Mouse (Mus musculus) forebrain, postnatal 0 days (tissue): ENCODE data around the gene Ntn1. TPM values are rescaled to one million over a fixed set of nuclear protein-coding genes. Genes with fewer than 3 reads are reported as not detected.

Source experiments
- ATAC-seq: fragments of 200-750 bp; cut with Nextera tagmentation; 2 replicates; pipeline ENCODE4 v1.8.0; 2017; ENCODE audit warnings: mild to moderate bottlenecking, moderate library complexity
- DNase-seq: peaks from one replicate; pipeline ENCODE4 v3.0.0-alpha.2; 2015
- H3K27ac ChIP-seq: fragments of 300-500 bp; sonication (generic); 2 replicates; pipeline ENCODE4 v1.5.1; 2014; ENCODE audit warnings: low read depth, mild to moderate bottlenecking, antibody characterized with exemption, low read length, moderate library complexity, mixed read lengths
- H3K27me3 ChIP-seq: fragments of 300-500 bp; sonication (generic); 2 replicates; pipeline ENCODE4 v1.6.1; 2014; ENCODE audit warnings: mild to moderate bottlenecking, low read length, mixed read lengths; ENCODE audit not compliant: insufficient read depth
- H3K36me3 ChIP-seq: fragments of 300-500 bp; sonication (generic); 2 replicates; pipeline ENCODE4 v1.6.1; 2014; ENCODE audit warnings: mild to moderate bottlenecking, moderate library complexity; ENCODE audit not compliant: insufficient read depth
- H3K4me1 ChIP-seq: fragments of 300-500 bp; sonication (generic); 2 replicates; pipeline ENCODE4 v1.6.1; 2014; ENCODE audit warnings: antibody characterized with exemption; ENCODE audit not compliant: insufficient read depth
- H3K4me2 ChIP-seq: fragments of 300-500 bp; sonication (generic); 2 replicates; pipeline ENCODE4 v1.6.1; 2014; ENCODE audit warnings: low read depth, mild to moderate bottlenecking, moderate library complexity
- H3K4me3 ChIP-seq: fragments of 300-500 bp; sonication (generic); 2 replicates; pipeline ENCODE4 v1.5.1; 2014; ENCODE audit warnings: low read depth, low read length, mixed read lengths
- H3K9ac ChIP-seq: fragments of 300-500 bp; sonication (generic); 2 replicates; pipeline ENCODE4 v1.6.1; 2014; ENCODE audit warnings: mild to moderate bottlenecking
- H3K9me3 ChIP-seq: fragments of 300-500 bp; sonication (generic); 2 replicates; pipeline ENCODE4 v1.6.1; 2016; ENCODE audit warnings: low read length
- CTCF ChIP-seq: sonication (generic); IDR thresholded peaks from 2 replicates; pipeline ENCODE4 v1.5.1; 2016; ENCODE audit warnings: antibody characterized with exemption, control low read depth, low read depth
- WGBS: fragments of 180-500 bp; shearing (Covaris S2); extraction: QIAGEN DNeasy Blood & Tissue Kit; methylation state at CpG from one replicate; pipeline ENCODE4 v1.1.7; 2014; 5-methylcytosine and 5-hydroxymethylcytosine counted together
- polyA plus RNA-seq: library from polyadenylated mRNA; unstranded; fragments of >200 nt; fragmentation: Nextera tagmentation; extraction: Ambion mirVana; gene quantifications from 2 replicates; pipeline ENCODE4 v1.2.1, GENCODE M21; 2015
- total RNA-seq: library from RNA; depleted of rRNA; stranded (reverse); fragments of >200 nt; gene quantifications from 2 replicates; pipeline ENCODE4 v1.2.3, GENCODE M21; 2014

Gene Ntn1
- total and polyA plus RNA-seq, 2 experiments from 2014 or later, result 6.0 to 35.5 TPM

GRCm38 (mm10) chr11:68211924-68212578 is 188.6 kb downstream of the Ntn1 start:
- H3K27ac ChIP-seq, result no peak overlapping the region
- no peaks in the 10 kb centered on the region for H3K27me3 ChIP-seq
- H3K4me2 ChIP-seq, result no peak overlapping the region
- no peaks in the 10 kb centered on the region for H3K36me3 ChIP-seq
- no peaks in the 10 kb centered on the region for H3K9me3 ChIP-seq
- TF ChIP-seq CTCF, result peak; percentile 57
- H3K9ac ChIP-seq, result no peak overlapping the region
- H3K4me3 ChIP-seq, result no peak overlapping the region
- 62% methylated on average over 8 of the region's 8 CpGs for WGBS
- no peak for ATAC-seq
- peaks cover 17% of the 10 kb centered on the region; the same call in 1 of the 2 replicates for H3K4me1 ChIP-seq
- DNase-seq, result no peak

DNA sequence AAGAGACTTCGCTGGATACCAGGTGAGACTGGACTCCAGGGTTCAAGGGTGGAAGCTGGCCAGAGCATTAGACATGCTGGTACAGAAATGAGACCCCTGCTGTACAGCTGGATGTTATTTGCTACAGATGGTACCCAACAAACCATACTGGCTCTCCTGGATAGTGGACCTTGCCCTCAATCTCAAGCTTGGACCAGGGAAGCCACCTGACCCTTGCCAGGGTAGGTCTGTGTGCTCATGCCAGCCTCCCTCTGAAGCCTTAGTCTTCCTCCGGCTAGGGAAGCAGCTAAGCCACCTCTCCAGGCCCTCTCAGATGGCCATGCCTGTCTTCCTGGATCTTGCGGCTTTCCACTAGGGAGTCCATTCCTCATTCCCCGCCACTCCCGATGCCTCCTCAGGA is 189.9 kb downstream of the Ntn1 start:
- no peak overlapping the region for H3K4me3 ChIP-seq
- H3K27ac ChIP-seq, result no peak overlapping the region
- no peaks in the 10 kb centered on the region for H3K27me3 ChIP-seq
- no peaks in the 10 kb centered on the region for H3K9me3 ChIP-seq
- H3K9ac ChIP-seq, result no peak overlapping the region
- ATAC-seq, result no peak
- TF ChIP-seq CTCF, result no peak
- no peak for DNase-seq
- H3K4me1 ChIP-seq, result peaks cover 12% of the 10 kb centered on the region; the same call in 1 of the 2 replicates
- H3K36me3 ChIP-seq, result no peaks in the 10 kb centered on the region
- no peak overlapping the region for H3K4me2 ChIP-seq
- 96% methylated on average over 5 of the region's 5 CpGs for WGBS

DNA sequence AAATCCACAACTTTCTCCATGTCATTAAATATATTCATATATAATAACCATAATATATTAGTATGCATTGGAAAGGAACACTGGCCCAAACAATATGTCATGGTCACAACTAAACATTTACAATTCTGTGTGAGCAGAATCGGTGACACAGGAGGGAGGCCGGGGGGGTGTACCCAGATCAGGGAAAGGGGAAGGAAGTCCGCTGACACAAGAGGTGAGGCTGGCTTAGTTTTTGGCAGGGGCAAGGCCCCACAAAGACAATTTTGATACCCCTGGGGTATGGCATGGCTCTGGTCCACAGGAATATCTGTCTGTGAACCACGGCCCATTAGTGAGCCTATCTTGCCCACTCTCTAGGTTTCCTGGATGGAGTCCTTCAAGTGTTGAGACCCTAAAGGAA is 191.1 kb downstream of the Ntn1 start:
- DNase-seq (no peak), ATAC-seq (no peak)
- 0 out of 2 replicates have a peak, but pooled peaks cover under 1% of the 10 kb centered on the region for H3K4me1 ChIP-seq
- TF ChIP-seq CTCF, result no peak
- H3K36me3 ChIP-seq, result no peaks in the 10 kb centered on the region
- H3K9ac ChIP-seq, result no peak overlapping the region
- no peaks in the 10 kb centered on the region for H3K27me3 ChIP-seq
- no peak overlapping the region for H3K4me3 ChIP-seq
- H3K4me2 ChIP-seq, result no peak overlapping the region
- H3K9me3 ChIP-seq, result no peaks in the 10 kb centered on the region
- H3K27ac ChIP-seq, result no peak overlapping the region
- WGBS, result 94% methylated on average over 4 of the region's 4 CpGs

- H3K4me2 ChIP-seq, result no peak overlapping the region
- no peaks in the 10 kb centered on the region for H3K27me3 ChIP-seq
- no peak for TF ChIP-seq CTCF
- H3K9ac ChIP-seq, result no peak overlapping the region
- DNase-seq, result no peak
- H3K36me3 ChIP-seq, result no peaks in the 10 kb centered on the region
- H3K4me3 ChIP-seq, result no peak overlapping the region
- no peak; the same call in 1 of the 2 replicates for ATAC-seq
- no peak overlapping the region for H3K27ac ChIP-seq
- no peaks in the 10 kb centered on the region for H3K4me1 ChIP-seq
- 59% methylated on average over 1 of the region's 1 CpGs for WGBS
- H3K9me3 ChIP-seq, result no peaks in the 10 kb centered on the region
Observed at GRCm38 (mm10) chr11:68208582-68208981, 192.0 kb downstream of the Ntn1 start.

DNA sequence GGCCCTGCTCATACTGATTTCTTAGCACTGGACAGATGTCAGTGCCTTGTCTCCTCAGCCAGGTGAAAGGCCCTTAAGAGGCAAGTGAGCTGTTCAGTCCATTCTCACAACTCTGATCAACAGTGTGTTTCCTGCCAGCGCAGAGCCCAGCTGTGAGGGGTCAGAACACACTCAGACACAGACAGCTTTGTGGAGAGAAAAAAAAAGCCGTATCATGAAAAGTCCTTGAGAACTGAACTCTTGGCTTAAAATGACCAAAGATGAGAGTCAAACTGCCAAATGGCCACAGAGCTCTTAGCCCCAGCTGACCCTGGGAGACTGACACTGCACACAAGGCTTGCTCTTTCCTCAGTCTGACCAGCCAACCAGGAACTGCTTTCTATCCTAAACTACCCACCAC is 192.6 kb downstream of the Ntn1 start:
- no peak overlapping the region for H3K4me3 ChIP-seq
- WGBS, result 83% methylated on average over 2 of the region's 2 CpGs
- no peak for TF ChIP-seq CTCF
- H3K27ac ChIP-seq, result no peak overlapping the region
- no peaks in the 10 kb centered on the region for H3K36me3 ChIP-seq
- H3K9me3 ChIP-seq, result no peaks in the 10 kb centered on the region
- ATAC-seq, result no peak
- H3K4me2 ChIP-seq, result no peak overlapping the region
- no peak for DNase-seq
- H3K4me1 ChIP-seq, result no peaks in the 10 kb centered on the region
- no peak overlapping the region for H3K9ac ChIP-seq
- no peaks in the 10 kb centered on the region for H3K27me3 ChIP-seq

DNA sequence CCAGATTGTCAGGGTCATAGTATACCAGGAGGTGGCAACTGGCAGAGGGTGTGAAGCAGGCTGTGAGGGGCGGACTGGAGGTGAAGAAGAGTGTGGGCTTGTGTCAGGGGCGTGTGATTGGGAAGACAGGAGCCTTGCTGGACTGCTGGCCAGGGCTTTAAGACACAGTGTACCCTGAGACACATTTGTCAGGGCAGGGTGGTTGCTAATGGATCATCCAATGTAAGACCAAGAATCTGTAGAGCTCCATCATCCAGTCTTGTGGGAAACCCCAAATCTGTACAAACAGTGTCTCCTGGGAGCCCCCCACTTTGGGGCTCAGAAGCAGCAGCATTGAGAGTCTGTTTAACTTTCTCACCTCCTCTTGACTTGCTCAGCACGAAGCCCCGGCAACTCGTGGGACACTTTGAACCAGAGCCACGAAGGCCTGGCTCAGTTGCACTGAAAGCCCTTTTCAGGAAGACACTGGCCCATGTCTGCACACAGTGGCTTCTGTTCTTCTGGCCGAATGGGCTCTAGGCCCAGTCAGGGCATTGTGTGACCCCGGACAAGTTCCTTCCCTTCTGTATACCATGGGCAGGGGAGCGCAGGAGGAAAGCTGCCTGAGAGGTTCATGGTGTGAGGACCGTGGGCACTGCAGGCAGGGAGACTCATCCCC is 194.9 kb downstream of the Ntn1 start:
- DNase-seq (peak; percentile 30), ATAC-seq (peak; percentile 71)
- no peak overlapping the region for H3K4me2 ChIP-seq
- no peaks in the 10 kb centered on the region for H3K9me3 ChIP-seq
- H3K27ac ChIP-seq, result no peak overlapping the region
- no peak overlapping the region for H3K9ac ChIP-seq
- TF ChIP-seq CTCF, result no peak
- H3K4me1 ChIP-seq, result no peaks in the 10 kb centered on the region
- H3K36me3 ChIP-seq, result no peaks in the 10 kb centered on the region
- no peaks in the 10 kb centered on the region for H3K27me3 ChIP-seq
- no peak overlapping the region for H3K4me3 ChIP-seq
- WGBS, result 81% methylated on average over 10 of the region's 10 CpGs

- 95% methylated on average over 5 of the region's 5 CpGs for WGBS
- Histone ChIP-seq H3K27ac (no peak overlapping the region), H3K9me3 (no peaks in the 10 kb centered on the region), H3K4me2 (no peak overlapping the region), H3K27me3 (no peaks in the 10 kb centered on the region), H3K36me3 (no peaks in the 10 kb centered on the region), H3K4me1 (no peaks in the 10 kb centered on the region), H3K9ac (no peak overlapping the region), H3K4me3 (no peak overlapping the region)
- DNase-seq (no peak), ATAC-seq (no peak)
- TF ChIP-seq CTCF, result no peak
Observed at GRCm38 (mm10) chr11:68204407-68204806, 196.2 kb downstream of the Ntn1 start.
